Mouse (Mus musculus) heart, postnatal 0 days (tissue): ENCODE measurements around the gene Cp.

ENCODE experiments used
- CTCF ChIP-seq: IDR thresholded peaks from 2 replicates; pipeline ENCODE4 v1.5.1; 2016; ENCODE audit warnings: antibody characterized with exemption, control low read depth, low read depth
- EP300 ChIP-seq: IDR thresholded peaks from 2 replicates; pipeline ENCODE4 v1.6.1; 2016; ENCODE audit warnings: antibody characterized with exemption, low read depth

DNA sequence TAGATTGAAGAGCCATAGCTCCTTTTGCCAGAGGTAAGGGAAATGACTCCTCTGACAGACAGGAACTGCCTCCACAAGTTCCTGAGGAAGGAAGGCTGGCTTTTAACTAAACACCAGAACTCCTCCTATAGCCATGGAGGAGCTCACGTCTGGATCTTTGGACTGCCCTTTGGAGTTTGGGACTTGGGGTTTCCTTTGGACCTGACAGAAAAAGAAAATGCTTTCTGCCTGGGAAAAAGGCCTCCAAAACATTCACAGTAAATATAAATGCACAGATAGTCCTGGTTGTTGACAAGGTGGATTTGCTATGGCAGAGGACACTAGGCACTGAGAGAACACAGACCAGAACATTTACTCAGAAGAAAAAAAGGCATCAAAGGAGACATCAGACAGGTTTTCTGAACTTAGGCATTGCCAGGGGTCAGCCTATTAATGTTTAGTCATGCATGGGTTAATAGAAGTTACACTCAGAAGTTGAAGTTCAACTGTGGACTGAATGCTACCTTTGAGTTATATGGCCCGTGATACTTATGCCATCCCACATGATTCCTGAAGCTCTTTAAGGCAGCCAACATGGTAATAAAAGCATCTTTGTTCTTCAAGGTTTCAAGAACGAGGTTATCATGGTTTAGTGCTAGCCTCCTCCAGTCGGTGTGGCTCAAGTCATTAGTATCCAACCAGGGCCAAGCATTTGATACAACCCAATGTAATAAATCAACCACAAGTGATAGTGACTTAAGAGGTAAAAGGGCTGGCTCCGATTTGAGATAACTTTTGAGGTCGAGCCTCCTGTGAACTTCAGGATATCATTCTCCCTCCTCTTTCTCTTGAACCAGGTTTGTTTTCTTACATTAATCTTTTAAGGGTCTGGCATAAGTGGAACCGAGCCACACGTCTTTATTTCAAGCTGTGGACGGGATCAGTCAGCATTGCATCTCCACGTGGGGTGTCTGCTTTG, 77.2 kb downstream of the Cp start:
- TF ChIP-seq EP300 (no peak), CTCF (no peak)
